Mouse (Mus musculus): ENCODE measurements around the gene Olfr665. TPM values are rescaled to one million over a fixed set of nuclear protein-coding genes. Genes with fewer than 3 reads are reported as not detected.
"Not testable (repeated sequence)": the region's sequence is repeated elsewhere in the genome, so short reads cannot be mapped to it uniquely, and the experiment has no call there.

Gene Olfr665
- not detected for total RNA-seq (2021)
- long read RNA-seq, result 0 reads

GRCm38 (mm10) chr7:104877731-104878130 lies at the start of gene Olfr665:
TSS of gene Olfr665 (plus strand) at chr7:104878031.
- DNase-seq (ENCODE audit: low spot score in 2 of 2), result no peak

GRCm38 (mm10) chr7:104842503-104842902 lies 35.3 kb upstream of the Olfr665 start, which contains the start of gene Usp17lb:
TSS of gene Usp17lb (minus strand) at chr7:104842603.
- no peak for DNase-seq (ENCODE audit: low spot score in 2 of 2)

- DNase-seq (ENCODE audit: low spot score in 2 of 2), result no peak
These were observed 34.0 kb upstream of the Olfr665 start for GRCm38 (mm10) chr7:104843731-104844287.

- DNase-seq (ENCODE audit: low spot score in 2 of 2), result not testable (repeated sequence)
These were observed 26.3 kb upstream of the Olfr665 start for GRCm38 (mm10) chr7:104851546-104851945.

GRCm38 (mm10) chr7:104855248-104855750 lies 22.5 kb upstream of the Olfr665 start:
- DNase-seq (ENCODE audit: low spot score in 2 of 2), result no peak

GRCm38 (mm10) chr7:104856709-104857108 lies 21.1 kb upstream of the Olfr665 start, which contains the start of gene Usp17la:
TSS of gene Usp17la (plus strand) at chr7:104857009.
- not testable (repeated sequence) for DNase-seq (ENCODE audit: low spot score in 2 of 2)

GRCm38 (mm10) chr7:104857683-104858082 lies 20.1 kb upstream of the Olfr665 start:
- DNase-seq (ENCODE audit: low spot score in 2 of 2), result no peak

GRCm38 (mm10) chr7:104861381-104861780 lies 16.4 kb upstream of the Olfr665 start:
- no peak for DNase-seq (ENCODE audit: low spot score in 2 of 2)

GRCm38 (mm10) chr7:104895852-104896251 lies 18.0 kb downstream of the Olfr665 start, which contains the start of gene Olfr666:
TSS of gene Olfr666 (minus strand) at chr7:104895952.
- no peak for DNase-seq (ENCODE audit: low spot score in 2 of 2)

- DNase-seq (ENCODE audit: low spot score in 2 of 2), result no peak
These were observed 43.6 kb downstream of the Olfr665 start, which contains the start of gene Olfr667 for GRCm38 (mm10) chr7:104921382-104921781. TSS of gene Olfr667 (minus strand) at chr7:104921482.

GRCm38 (mm10) chr7:104927957-104928356 lies 50.1 kb downstream of the Olfr665 start, which contains the start of gene Olfr668:
TSS of gene Olfr668 (minus strand) at chr7:104928057.
- no peak for DNase-seq (ENCODE audit: low spot score in 2 of 2)

Other genes starting within 250 kb of the Olfr665 start
- gene Olfr658, start 230.7 kb upstream of the Olfr665 start, total RNA-seq (2021), result not detected
- not detected for gene Olfr659, start 211.3 kb upstream of the Olfr665 start, total RNA-seq (2021)
- not detected for gene Olfr661, start 191.5 kb upstream of the Olfr665 start, total RNA-seq (2021)
- gene Usp17le, start 100.6 kb upstream of the Olfr665 start, total RNA-seq (2021), result not detected
- gene Usp17lb, start 35.4 kb upstream of the Olfr665 start, total RNA-seq (2021), result not detected
- gene Usp17la, start 21.0 kb upstream of the Olfr665 start, total RNA-seq (2021), result not detected
- gene Olfr666, start 17.9 kb downstream of the Olfr665 start, total RNA-seq (2021), result not detected
- gene Olfr667, start 43.5 kb downstream of the Olfr665 start, total RNA-seq (2021), result not detected
- gene Olfr668, start 50.0 kb downstream of the Olfr665 start, total RNA-seq (2021), result not detected
- not detected for gene Olfr669, start 56.2 kb downstream of the Olfr665 start, total RNA-seq (2021)
- gene Olfr670, start 84.6 kb downstream of the Olfr665 start, total RNA-seq (2021), result not detected
- not detected for gene Olfr671, start 101.1 kb downstream of the Olfr665 start, total RNA-seq (2021)
- not detected for gene Olfr672, start 124.0 kb downstream of the Olfr665 start, total RNA-seq (2021)
- gene Olfr675, start 150.4 kb downstream of the Olfr665 start, total RNA-seq (2021), result not detected
- not detected for gene Olfr676, start 154.7 kb downstream of the Olfr665 start, total RNA-seq (2021)
- not detected for gene Olfr677, start 173.3 kb downstream of the Olfr665 start, total RNA-seq (2021)
- gene Olfr678, start 186.4 kb downstream of the Olfr665 start, total RNA-seq (2021), result not detected
- gene Olfr679, start 203.2 kb downstream of the Olfr665 start, total RNA-seq (2021), result not detected
- gene Olfr680-ps1, start 214.8 kb downstream of the Olfr665 start, total RNA-seq (2021), result not detected
- gene Olfr681, start 238.8 kb downstream of the Olfr665 start, total RNA-seq (2021), result not detected